Mouse (Mus musculus): ENCODE results near the gene Tcf19.
"Not testable (repeated sequence)": the region's sequence is repeated elsewhere in the genome, so short reads cannot be mapped to it uniquely, and the experiment has no call there.

Tcf19 gene

GRCm38 (mm10) chr17:35469842-35470751 is 46.5 kb downstream of the Tcf19 start, which contains the start of gene H2-Q10:
Gene H2-Q10, plus strand, starts transcription at chr17:35470089.
- no peak for DNase-seq

GRCm38 (mm10) chr17:35468936-35469335 is 47.7 kb downstream of the Tcf19 start:
- DNase-seq = not testable (repeated sequence)

GRCm38 (mm10) chr17:35465651-35466050 is 51.0 kb downstream of the Tcf19 start:
- DNase-seq = not testable (repeated sequence)

Data from lung, postnatal 36 days (tissue).